Mouse (Mus musculus) monocyte, adult 5-6 weeks (primary cell): ENCODE measurements around the gene Brms1. TPM values are rescaled to one million over a fixed set of nuclear protein-coding genes. Genes with fewer than 3 reads are reported as not detected.
"Not testable (repeated sequence)": the region's sequence is repeated elsewhere in the genome, so short reads cannot be mapped to it uniquely, and the experiment has no call there.

Source experiments
- ATAC-seq: fragments of 153-309, 156-312 bp; replicated peaks from 2 replicates; pipeline ENCODE4 v1.8.0; 2017; ENCODE audit warnings: mild to moderate bottlenecking; ENCODE audit not compliant: low TSS enrichment, insufficient number of reproducible peaks, severe bottlenecking, poor library complexity, low FRiP score
- total RNA-seq: library from RNA; stranded (forward); fragments of 200-1000, 200-491, 200-594 nt; gene quantifications from 3 replicates; pipeline ENCODE4 v1.2.3, GENCODE M21; 2017

Brms1 gene
- 16.6 to 60.3 TPM (median 46.3 TPM) in 3 replicates for total RNA-seq

DNA sequence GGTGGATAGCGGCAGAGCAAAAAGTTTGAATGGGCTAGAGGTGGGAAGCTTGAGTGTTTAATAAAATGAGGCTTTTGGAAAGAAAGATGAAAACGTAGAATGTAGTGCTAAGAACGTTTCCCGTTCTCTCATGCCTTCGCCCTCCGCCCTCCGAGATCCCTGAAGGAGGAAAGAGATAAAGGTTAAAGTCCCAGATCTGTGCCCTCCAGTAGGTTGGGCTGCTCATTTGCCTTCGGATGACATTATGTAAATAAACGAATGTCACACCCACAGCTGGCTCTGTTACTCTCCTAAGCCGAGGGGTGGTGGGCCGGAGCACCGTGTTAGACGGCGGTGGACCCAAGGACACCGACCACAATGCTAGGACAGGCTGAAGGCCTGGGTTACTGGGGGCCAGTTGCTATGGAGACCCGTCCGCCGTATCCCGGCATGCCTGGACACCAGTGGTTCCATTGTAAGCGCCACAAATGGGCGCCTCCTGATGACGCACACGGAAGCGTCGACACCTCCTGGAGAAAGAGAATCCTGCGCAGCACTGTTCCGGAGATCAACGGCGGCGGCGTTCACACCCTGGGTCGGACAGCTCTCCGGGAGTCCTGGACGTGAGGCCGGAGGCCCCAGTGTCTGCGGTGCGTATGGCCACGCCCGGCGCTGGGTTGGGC, at the start of gene Brms1:
Brms1 (plus strand) TSS at position 493 of the 662 bp plus-strand sequence.
- peak; percentile 87 for ATAC-seq

DNA sequence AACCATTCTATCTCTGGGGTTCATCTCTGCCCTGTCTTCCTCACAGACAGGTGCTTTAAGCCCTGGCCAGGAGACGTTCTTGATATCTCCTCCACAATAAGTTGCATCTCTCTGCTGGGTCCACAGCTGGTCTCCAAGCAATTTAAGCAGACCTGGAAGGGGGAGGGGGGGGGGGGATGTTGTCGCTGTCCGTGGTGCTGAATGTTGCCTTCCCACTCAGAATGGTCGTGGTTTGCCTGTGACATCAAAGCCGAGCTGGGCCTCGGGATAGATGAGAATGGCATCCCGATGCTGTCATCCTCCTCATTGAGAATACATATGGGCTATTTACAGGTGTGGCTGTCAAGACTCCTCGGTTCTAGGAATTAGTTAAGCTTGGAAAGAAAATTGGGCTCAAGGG, 48.8 kb upstream of the Brms1 start:
- ATAC-seq: no peak

DNA sequence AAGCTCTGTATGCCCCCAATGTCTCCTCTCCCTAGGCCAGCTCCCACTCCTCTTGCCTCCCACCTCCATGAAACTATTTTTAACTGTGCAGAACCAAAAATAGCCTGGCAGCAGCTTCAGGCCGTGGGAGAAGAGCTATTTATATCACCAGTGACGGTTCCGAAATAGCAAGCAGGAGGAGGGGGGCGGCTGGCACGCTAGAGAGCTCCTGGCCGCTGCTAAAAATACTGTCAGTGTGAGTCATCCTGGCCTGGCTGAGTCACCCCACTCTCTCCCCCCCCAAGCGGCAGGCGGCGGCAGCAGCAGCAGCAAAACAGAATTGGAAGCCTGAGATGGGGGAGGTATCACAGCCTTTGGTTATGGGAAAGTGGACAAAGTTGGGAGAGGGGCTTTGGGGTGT, 48.2 kb upstream of the Brms1 start:
- ATAC-seq: no peak

DNA sequence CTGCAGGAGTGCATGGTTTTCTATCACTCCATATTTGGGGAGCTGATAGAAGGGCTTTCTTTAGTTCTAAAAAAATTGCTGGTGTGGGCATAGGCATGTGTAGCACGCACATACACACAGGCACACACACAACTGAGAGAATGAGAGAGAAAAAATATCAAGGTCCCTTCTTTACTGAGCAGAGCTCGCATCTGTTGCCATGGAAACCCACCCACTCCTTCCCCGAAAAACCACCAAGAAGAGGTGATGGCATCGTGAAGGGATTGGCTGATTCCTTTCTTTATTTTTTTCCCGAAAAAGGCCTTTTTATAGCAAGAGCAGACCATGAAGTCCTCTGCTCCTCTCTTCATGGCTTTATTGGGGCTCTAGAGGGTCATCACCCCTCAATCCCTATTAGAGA, 47.1 kb upstream of the Brms1 start:
- ATAC-seq: no peak

DNA sequence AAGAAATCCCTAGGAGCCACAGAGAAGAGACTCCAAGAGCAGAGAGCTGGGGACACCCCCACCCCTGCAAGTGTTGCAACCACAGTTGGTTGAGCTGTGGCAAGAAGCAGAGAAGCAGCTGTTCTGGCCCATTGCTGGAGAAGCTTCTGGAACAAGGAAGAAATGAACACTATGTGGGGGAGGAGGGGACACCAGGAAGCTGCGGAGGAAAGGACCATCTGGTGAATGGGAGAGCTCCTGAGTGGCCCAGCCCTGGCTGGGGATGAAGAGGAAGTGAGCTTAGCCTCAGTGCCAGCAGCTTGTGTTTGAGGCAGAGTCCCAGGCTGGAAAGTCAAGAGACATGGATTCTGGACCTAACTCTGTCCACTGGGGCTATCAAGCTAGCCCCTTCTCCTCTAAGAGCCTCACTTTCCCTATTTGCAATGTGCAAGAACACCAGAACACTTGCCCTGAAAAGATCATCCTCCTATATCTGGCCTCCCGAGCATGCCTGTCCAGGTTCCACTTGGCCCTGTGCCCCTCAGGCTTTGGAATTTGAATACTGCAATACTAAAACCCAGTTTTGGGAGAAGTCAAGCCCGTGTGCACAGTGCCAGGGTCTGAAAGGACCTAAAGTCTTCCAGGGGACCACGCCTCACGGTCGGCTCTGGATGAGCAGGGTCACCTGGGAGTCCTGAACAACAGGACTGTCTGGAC, 41.6 kb upstream of the Brms1 start:
- ATAC-seq: no peak

DNA sequence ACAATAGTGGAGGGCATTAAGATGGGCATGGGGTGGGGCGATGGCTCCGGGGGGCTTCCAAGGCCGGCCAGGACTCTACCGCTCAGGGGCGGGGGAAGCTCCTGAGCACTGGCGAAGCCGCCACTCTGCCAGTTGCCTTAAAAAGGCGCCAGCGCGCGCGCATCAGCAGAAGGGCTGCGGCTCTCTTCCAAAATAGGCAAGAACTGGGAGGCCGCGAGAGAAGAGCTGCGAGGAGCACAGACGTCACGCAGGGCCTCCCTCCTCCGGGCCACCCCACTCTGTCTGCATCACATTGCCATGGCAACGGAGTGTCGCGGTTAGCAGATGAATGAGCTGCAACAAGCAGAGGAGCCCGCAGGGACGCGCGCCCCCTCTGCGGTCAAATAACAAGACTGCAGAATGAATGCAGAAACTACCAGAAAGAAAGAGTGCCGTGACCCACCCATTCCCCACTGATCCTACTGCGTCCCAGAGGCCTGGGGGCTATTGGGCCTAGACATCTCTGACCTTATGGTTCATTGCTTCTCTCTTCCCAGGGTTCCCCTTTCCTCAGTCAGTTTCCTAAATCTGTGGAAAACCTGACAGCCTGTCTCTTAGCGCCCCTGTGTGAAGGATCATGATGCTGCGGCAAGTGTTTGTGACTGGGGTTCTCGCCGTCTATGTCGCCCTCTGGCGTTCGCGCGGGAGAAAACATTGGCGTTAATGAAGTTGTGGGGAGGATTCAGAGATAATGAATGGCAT, 39.3 kb upstream of the Brms1 start:
- ATAC-seq: peak; percentile 78

DNA sequence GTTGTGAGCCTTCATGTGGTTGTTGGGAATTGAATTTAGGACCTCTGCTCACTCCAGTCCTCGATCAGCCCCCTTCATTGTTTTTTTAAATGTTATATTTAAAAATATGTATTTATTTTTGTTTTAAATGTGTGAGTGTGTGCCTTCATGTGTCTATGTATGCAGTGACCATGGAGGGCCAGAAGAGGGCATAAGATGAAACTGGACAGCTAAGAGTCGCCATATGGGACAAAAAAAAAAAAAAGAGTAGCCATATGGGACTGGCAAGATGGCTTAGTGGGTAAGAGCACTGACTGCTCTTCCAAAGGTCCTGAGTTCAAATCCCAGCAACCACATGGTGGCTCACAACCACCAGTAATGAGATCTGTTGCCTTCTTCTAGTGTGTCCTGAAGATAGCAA, 37.5 kb upstream of the Brms1 start:
- not testable (repeated sequence) for ATAC-seq

DNA sequence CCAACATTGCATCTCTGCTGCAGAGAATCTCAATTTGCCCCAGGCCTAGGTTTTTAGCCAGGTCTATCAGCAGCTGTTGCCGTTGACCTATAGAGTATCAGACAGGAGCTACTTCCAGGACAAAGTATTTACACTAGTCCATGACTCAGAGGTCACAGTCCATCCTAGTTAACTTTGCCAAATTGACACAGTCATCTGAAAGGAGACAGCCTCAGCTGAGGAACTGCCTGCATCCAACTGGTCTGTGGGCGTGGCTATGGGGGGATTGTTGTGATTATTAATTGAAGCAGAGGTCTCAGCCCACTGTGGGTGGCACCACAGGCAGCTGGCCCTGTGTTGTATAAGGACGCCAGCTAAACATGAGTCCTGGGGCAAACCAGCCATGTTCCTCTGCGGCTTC, 36.2 kb upstream of the Brms1 start:
- ATAC-seq: no peak

DNA sequence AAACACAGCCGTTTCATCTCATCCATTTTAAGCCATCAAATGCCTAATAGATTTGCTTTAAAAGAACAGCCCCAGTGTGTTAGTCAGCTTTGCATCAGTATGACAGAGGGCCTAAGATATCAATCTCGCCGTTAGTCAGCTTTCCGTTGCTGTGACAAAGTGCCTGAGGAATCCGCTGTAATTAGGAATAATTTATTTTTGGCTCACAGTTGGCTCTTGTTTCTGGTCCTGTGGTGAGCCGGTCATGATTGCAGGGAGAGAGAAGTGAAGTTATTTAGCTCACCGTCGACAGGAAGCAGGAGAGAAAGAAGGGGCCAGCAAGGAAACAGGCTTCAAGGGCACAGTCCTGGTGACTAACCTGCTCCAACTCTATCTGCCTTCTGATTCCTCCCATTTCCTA, 28.0 kb upstream of the Brms1 start:
- no peak for ATAC-seq

DNA sequence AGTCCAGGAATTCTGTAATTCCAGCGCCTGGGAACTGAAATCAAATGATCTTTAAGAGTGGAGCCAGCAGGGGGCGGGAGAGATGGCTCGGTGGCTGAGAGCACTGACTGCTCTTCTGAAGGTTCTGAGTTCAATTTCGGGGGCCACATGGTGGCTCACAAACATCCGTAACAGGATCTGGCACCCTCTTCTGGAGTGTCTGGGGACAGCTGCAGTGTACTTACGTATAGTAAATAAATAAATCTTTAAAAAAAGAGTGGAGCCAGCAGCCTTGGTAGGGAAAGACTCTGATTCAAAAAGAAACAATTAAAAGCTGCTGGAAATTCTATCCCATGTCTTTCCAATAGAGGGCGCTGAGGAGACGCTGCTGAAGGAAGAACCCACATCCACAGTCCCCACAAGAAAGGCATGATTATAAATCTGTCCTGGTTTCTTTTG, 26.2 kb upstream of the Brms1 start:
- no peak for ATAC-seq

DNA sequence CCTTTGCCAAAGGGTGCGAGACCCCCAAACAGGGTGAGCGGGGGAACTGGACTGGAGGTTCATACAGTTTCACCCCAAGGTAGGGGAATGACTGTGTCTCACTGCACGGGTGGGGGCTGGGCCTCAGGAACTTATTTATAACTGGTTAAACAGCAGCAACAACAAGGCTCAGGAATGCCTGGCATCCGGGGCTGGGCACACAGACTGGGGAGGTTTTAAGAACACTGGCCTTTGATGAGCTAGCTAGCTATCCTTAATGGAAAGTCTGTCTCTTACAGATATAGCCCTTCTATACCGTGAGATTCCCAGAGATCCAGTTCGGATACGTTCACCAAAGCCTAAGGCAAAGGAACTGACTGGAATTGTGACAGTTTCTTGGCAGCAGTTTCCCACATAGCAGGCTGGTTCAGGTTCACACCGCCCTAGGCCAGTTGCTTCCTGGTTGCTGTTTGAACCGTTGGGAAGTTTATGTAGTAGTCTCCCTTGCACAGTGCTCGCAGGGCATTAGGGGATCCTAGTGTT, 24.9 kb upstream of the Brms1 start:
- ATAC-seq: no peak

DNA sequence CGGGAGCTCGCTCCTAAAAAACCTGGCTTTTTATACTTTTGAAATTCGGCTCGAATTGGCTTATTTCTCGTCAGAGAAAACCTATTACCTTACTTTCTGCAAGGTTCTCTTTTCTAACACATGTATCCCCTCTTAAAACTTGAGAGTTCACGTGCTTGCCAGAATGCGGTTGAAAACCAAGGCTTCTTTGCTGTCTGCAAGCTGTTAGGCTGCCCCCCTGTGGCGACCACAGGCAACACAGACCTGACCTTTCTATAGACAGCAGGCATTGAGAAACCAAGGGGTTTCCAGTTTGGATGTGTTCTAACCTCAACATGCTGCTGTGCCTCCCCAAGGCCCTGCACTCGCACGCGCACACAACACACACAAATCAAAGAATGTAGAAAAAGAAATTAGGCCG, 24.4 kb upstream of the Brms1 start:
- peak; percentile 89 for ATAC-seq

DNA sequence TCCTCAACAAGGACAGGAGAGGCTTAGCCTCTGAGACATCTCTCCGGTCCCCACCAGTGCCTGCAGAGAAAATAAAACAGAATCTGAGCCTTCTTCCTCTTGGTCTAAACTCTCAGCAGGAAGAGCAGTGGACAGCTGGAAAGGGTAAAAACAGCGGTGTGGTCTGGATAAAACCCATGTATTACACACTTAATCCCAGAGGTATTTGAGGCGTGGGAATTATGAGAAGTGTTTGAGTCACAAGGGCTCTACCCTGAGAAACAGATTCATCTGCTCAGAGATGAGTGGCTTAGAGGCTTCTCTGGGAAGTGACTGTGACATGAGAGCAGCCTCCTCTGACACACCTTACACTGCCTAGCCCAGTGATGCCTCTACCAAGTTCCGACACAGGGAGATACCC, 23.5 kb upstream of the Brms1 start:
- ATAC-seq: no peak

DNA sequence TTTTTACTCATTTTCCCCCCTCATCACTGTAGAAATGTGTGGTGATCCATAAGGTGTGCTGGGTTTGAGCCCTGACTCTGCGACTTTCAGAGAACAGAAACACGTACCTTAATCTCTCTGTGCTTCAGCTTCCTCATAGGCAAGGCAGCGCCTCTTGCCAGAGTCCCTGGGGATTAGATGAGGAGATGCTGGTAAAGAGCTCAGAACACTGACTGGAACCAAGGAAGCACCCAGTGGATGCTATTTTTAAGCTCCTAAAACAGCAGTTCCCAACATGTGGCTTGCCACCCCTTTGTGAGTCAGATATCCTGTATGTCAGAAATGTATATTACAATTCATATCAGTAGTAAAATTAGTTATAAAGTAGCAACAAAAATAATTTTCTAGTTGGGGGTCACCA, 23.0 kb upstream of the Brms1 start:
- ATAC-seq: no peak

DNA sequence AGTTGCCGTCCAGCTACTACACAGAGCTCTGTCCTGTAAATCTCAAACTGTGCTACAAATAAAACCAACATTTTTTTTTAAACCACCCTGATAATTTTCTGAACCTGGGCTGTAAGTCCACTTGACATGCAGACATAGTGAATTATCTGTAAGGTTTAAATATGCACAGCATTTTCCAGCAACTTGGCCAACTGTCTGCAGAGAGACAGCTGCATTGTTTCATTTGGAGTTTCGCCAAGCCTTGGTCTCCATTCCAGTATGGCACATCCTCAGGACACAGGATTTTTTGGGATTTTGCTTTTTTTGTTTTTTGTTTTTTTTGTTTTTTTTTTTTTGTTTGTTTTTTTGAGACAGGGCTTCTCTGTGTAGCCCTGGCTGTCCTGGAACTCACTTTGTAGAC, 19.7 kb upstream of the Brms1 start:
- no peak for ATAC-seq

DNA sequence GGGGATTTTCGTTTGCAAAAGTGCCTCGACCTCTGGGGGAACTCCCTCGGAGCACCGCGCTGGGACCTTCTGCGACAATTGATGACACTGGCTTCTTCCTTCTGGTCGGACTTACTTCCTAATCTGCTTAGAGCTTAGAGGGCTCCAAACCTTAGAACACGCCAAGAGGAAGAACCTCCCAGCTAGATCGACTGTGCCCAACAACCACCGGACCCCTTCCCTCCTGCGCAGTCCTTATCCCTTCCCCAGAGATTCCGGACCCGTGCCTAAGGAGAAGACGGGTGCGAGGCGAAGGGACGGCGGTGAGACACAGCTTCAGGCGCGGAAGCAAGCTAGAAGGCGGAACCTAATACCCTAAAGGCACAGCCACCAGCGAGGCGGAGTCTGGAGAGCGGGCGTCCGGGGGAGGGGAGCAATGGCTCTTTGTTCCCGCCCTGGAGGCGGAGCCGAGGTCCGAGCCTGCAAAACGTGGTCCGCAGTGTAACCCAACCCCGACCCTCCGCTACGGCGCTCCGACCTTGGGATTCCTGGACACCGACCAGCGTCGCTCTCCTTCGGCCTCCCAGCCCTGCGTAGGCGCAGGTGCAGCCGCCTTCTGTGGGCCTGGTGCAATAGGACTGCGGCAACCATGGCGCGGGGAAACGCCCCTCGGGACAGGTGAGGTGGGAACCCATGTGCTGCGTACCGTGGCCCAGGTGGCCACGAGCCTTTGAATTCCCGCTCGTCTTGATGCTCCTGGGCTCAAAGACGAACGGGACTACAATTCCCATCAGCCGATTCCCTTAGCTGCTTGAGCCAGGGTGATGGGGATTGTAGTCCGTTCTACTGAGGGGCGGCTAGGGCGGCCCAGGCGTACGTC, 17.3 kb upstream of the Brms1 start, which contains the start of gene Slc29a2:
Slc29a2 (plus strand) TSS at position 240 of the 859 bp plus-strand sequence.
- peak; percentile 90 for ATAC-seq

DNA sequence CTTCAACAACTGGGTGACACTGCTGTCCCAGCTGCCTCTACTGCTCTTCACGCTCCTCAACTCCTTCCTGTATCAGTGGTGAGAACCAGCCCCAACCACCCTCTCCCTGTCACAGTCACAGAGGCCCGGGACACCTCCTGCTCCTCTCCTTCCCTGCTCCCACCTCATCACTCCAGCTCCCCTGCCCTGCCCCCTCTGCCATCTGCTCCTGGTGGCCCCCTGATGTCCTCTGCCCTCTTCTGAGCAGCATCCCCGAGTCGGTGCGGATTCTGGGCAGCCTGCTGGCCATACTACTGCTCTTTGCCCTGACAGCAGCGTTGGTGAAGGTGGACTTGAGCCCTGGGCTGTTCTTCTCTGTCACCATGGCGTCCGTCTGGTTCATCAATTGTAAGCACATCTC, 15.0 kb upstream of the Brms1 start:
- no peak for ATAC-seq

DNA sequence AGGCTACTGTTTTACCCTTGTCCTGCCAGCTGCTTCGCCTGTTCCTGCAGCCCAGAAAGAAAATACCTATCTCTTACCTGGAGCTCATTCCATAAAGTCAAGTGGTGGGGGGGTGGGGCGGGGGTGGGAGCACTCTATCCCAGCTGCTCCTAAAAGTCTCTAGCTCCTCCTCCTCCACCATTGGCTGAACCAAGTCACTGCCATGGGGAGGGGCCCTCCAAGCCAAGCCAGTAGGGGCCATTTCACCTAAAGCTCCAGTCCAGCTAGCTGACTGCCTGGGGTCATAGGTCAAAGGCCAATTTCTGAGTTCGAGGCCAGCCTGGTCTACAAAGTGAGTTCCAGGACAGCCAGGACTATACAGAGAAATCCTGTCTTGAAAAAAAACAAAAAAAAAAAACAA, 8.5 kb upstream of the Brms1 start:
- ATAC-seq: no peak

DNA sequence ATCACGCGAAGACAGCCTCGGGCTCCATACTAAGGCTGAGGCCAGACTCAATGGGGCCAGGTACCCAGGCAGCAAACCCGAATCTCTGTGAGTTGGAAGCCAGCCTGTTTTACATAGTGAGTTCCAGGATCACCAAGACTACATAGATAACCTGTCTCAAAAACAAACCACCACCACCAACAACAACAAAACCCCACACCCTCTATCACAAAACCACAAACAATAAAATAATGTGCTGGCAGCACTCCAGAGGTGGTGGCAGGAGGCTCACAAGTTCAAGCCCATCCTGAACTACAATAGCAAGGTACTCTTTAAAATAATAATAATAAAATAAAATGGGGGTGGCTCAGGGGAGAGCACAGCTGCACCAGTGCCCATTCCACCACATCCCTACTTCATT, 4.6 kb upstream of the Brms1 start:
- ATAC-seq: no peak
